Mouse (Mus musculus): ENCODE data around the gene Iqck. TPM values are rescaled to one million over a fixed set of nuclear protein-coding genes. Genes with fewer than 3 reads are reported as not detected.

Iqck gene
- total RNA-seq, 1 experiment = 1.8 TPM

DNA sequence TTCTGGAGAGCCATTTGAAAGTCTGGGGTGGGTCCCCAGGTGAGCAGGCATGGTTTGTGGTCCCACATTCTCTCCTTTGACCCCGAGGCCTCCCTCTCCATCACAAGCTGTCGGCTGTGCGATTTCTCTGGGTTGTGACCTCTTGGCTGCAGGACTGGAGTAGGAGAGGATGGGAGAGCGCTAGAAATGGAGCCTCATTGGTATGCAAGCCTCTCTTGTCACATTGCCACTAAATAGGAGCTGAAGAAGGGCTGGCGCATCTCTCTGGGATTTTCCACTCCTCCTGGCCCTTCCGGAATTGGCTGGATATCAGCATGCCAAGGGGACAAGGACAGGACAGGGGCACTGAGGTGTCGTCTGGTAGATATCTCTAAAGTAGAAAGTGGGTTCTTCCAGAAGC is 109.6 kb downstream of the Iqck start:
- no peak overlapping the region for H3K27ac ChIP-seq (ENCODE audit: insufficient read depth, low read depth, low read length, poor library complexity, severe bottlenecking)
- H3K9me3 ChIP-seq (ENCODE audit: control insufficient read depth, insufficient read depth, low read depth, low read length) = no peaks in the 10 kb centered on the region
- no peak for TF ChIP-seq HCFC1 (IDR thresholded peaks at IDR 0.05; ENCODE audit: borderline replicate concordance, insufficient read depth, low read length)
- in situ Hi-C loops (cut with MboI; ENCODE audit: low sequenced_read_pairs in 2 of 2, unreplicated experiment in 2 of 2) = no loop called here
- no peak overlapping the region for H3K9ac ChIP-seq (ENCODE audit: insufficient read depth, low read depth, low read length, poor library complexity, severe bottlenecking)
- no peaks in the 10 kb centered on the region for H3K36me3 ChIP-seq (ENCODE audit: control insufficient read depth, insufficient read depth, low read length, poor library complexity, severe bottlenecking)
- peaks cover 1 to 2% of the 10 kb centered on the region in 2 experiments; a peak in 2 of 4 replicates for H3K4me1 ChIP-seq (ENCODE audit: control insufficient read depth in 2 of 2, insufficient read depth in 2 of 2, low read length in 2 of 2, poor library complexity in 1 of 2)
- no peak for DNase-seq (ENCODE audit: low read depth, low spot score)
- no peak overlapping the region for H3K4me3 ChIP-seq (ENCODE audit: insufficient read depth in 1 of 2, low read depth in 1 of 2, low read length in 2 of 2, poor library complexity in 1 of 2, severe bottlenecking in 1 of 2)

DNA sequence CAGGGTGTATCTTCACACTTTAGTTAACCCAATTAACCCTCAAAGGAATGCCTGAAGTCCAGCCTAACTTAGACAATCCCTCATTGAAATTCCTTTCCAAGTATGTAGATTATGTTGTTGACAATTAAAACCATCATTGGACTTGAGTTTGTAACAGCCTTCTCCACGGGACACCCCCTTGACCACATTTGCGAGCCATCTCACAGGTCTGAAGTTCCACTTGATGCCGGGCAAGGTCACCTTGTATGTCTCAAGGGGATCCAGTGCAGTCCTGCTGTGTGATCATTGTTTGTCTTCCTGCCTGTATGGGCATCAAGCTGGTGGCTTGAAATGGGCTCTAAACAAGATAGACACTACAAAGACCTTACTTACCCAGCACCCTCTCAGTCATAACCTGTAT is 113.3 kb downstream of the Iqck start:
- DNase-seq (ENCODE audit: low read depth, low spot score) = peak; percentile 26

GRCm38 (mm10) chr7:118971499-118971898 is 115.9 kb downstream of the Iqck start:
- TF ChIP-seq MAFK (IDR thresholded peaks at IDR 0.05; ENCODE audit: insufficient read depth, low read depth, low read length) = no peak
- TF ChIP-seq HCFC1 (IDR thresholded peaks at IDR 0.05; ENCODE audit: borderline replicate concordance, insufficient read depth, low read length) = no peak
- TF ChIP-seq ZNF384 (IDR thresholded peaks at IDR 0.05; ENCODE audit: low read depth, low read length) = no peak
- no peak for TF ChIP-seq ZC3H11A (IDR thresholded peaks at IDR 0.05; ENCODE audit: borderline replicate concordance, low read depth, low read length)
- no peak for TF ChIP-seq CHD2 (IDR thresholded peaks at IDR 0.05; ENCODE audit: low read depth, low read length)
- Histone ChIP-seq H3K36me3 (ENCODE audit: control insufficient read depth, insufficient read depth, low read length, poor library complexity, severe bottlenecking) (peaks cover 12% of the 10 kb centered on the region; the same call in 1 of the 2 replicates), H3K9ac (ENCODE audit: insufficient read depth, low read depth, low read length, poor library complexity, severe bottlenecking) (no peak overlapping the region), H3K9me3 (ENCODE audit: control insufficient read depth, insufficient read depth, low read depth, low read length) (no peaks in the 10 kb centered on the region), H3K27ac (ENCODE audit: insufficient read depth, low read depth, low read length, poor library complexity, severe bottlenecking) (no peak overlapping the region), H3K4me1 (ENCODE audit: control insufficient read depth in 2 of 2, insufficient read depth in 2 of 2, low read length in 2 of 2, poor library complexity in 1 of 2) (peaks cover 5 to 10% of the 10 kb centered on the region in 2 experiments), H3K4me3 (ENCODE audit: insufficient read depth in 1 of 2, low read depth in 1 of 2, low read length in 2 of 2, poor library complexity in 1 of 2, severe bottlenecking in 1 of 2) (no peak overlapping the region)
- in situ Hi-C loops (cut with MboI; ENCODE audit: low sequenced_read_pairs in 2 of 2, unreplicated experiment in 2 of 2) = no loop called here
- no peak for DNase-seq (ENCODE audit: low read depth, low spot score)

More for the DNA sequence above, 113.3 kb downstream of the Iqck start:
- H3K9ac ChIP-seq (ENCODE audit: insufficient read depth, low read depth, low read length, poor library complexity, severe bottlenecking) = no peak overlapping the region
- H3K9me3 ChIP-seq (ENCODE audit: control insufficient read depth, insufficient read depth, low read depth, low read length) = no peaks in the 10 kb centered on the region
- no peak for TF ChIP-seq HCFC1 (IDR thresholded peaks at IDR 0.05; ENCODE audit: borderline replicate concordance, insufficient read depth, low read length)
- TF ChIP-seq CHD2 (IDR thresholded peaks at IDR 0.05; ENCODE audit: low read depth, low read length) = no peak
- no peak for TF ChIP-seq ZNF384 (IDR thresholded peaks at IDR 0.05; ENCODE audit: low read depth, low read length)
- no peak for TF ChIP-seq MAFK (IDR thresholded peaks at IDR 0.05; ENCODE audit: insufficient read depth, low read depth, low read length)
- TF ChIP-seq ZC3H11A (IDR thresholded peaks at IDR 0.05; ENCODE audit: borderline replicate concordance, low read depth, low read length) = no peak
- in situ Hi-C loops (cut with MboI; ENCODE audit: low sequenced_read_pairs in 2 of 2, unreplicated experiment in 2 of 2) = no loop called here
- no peak overlapping the region for H3K4me3 ChIP-seq (ENCODE audit: insufficient read depth in 1 of 2, low read depth in 1 of 2, low read length in 2 of 2, poor library complexity in 1 of 2, severe bottlenecking in 1 of 2)
- peaks cover 5 to 6% of the 10 kb centered on the region in 2 experiments for H3K4me1 ChIP-seq (ENCODE audit: control insufficient read depth in 2 of 2, insufficient read depth in 2 of 2, low read length in 2 of 2, poor library complexity in 1 of 2)
- H3K36me3 ChIP-seq (ENCODE audit: control insufficient read depth, insufficient read depth, low read length, poor library complexity, severe bottlenecking) = no peaks in the 10 kb centered on the region; the same call in 1 of the 2 replicates
- no peak overlapping the region for H3K27ac ChIP-seq (ENCODE audit: insufficient read depth, low read depth, low read length, poor library complexity, severe bottlenecking)

- in situ Hi-C loops (cut with MboI; ENCODE audit: low sequenced_read_pairs in 2 of 2, unreplicated experiment in 2 of 2) = no loop called here
- Histone ChIP-seq H3K9me3 (ENCODE audit: control insufficient read depth, insufficient read depth, low read depth, low read length) (no peaks in the 10 kb centered on the region), H3K36me3 (ENCODE audit: control insufficient read depth, insufficient read depth, low read length, poor library complexity, severe bottlenecking) (peaks cover 12% of the 10 kb centered on the region; the same call in 1 of the 2 replicates), H3K4me1 (ENCODE audit: control insufficient read depth in 2 of 2, insufficient read depth in 2 of 2, low read length in 2 of 2, poor library complexity in 1 of 2) (peaks cover 5 to 11% of the 10 kb centered on the region in 2 experiments), H3K9ac (ENCODE audit: insufficient read depth, low read depth, low read length, poor library complexity, severe bottlenecking) (no peak overlapping the region), H3K4me3 (ENCODE audit: insufficient read depth in 1 of 2, low read depth in 1 of 2, low read length in 2 of 2, poor library complexity in 1 of 2, severe bottlenecking in 1 of 2) (no peak overlapping the region), H3K27ac (ENCODE audit: insufficient read depth, low read depth, low read length, poor library complexity, severe bottlenecking) (no peak overlapping the region; the same call in 1 of the 2 replicates)
- no peak for TF ChIP-seq ZC3H11A (IDR thresholded peaks at IDR 0.05; ENCODE audit: borderline replicate concordance, low read depth, low read length)
- DNase-seq (ENCODE audit: low read depth, low spot score) = no peak
Measured at GRCm38 (mm10) chr7:118972306-118972705, 116.8 kb downstream of the Iqck start.

GRCm38 (mm10) chr7:118973377-118973776 is 117.8 kb downstream of the Iqck start:
- Histone ChIP-seq H3K36me3 (ENCODE audit: control insufficient read depth, insufficient read depth, low read length, poor library complexity, severe bottlenecking) (peaks cover 12% of the 10 kb centered on the region; the same call in 1 of the 2 replicates), H3K9me3 (ENCODE audit: control insufficient read depth, insufficient read depth, low read depth, low read length) (no peaks in the 10 kb centered on the region)
- no peak for DNase-seq (ENCODE audit: low read depth, low spot score)

More at GRCm38 (mm10) chr7:118973377-118973776, 117.8 kb downstream of the Iqck start:
- Histone ChIP-seq H3K4me1 (ENCODE audit: control insufficient read depth in 2 of 2, insufficient read depth in 2 of 2, low read length in 2 of 2, poor library complexity in 1 of 2) (peaks cover 4 to 11% of the 10 kb centered on the region in 2 experiments), H3K4me3 (ENCODE audit: insufficient read depth in 1 of 2, low read depth in 1 of 2, low read length in 2 of 2, poor library complexity in 1 of 2, severe bottlenecking in 1 of 2) (no peak overlapping the region), H3K9ac (ENCODE audit: insufficient read depth, low read depth, low read length, poor library complexity, severe bottlenecking) (no peak overlapping the region), H3K27ac (ENCODE audit: insufficient read depth, low read depth, low read length, poor library complexity, severe bottlenecking) (no peak overlapping the region)
- TF ChIP-seq CHD2 (IDR thresholded peaks at IDR 0.05; ENCODE audit: low read depth, low read length) = no peak
- no peak for TF ChIP-seq HCFC1 (IDR thresholded peaks at IDR 0.05; ENCODE audit: borderline replicate concordance, insufficient read depth, low read length)
- no peak for TF ChIP-seq ZC3H11A (IDR thresholded peaks at IDR 0.05; ENCODE audit: borderline replicate concordance, low read depth, low read length)
- no peak for TF ChIP-seq MAFK (IDR thresholded peaks at IDR 0.05; ENCODE audit: insufficient read depth, low read depth, low read length)
- no peak for TF ChIP-seq ZNF384 (IDR thresholded peaks at IDR 0.05; ENCODE audit: low read depth, low read length)
- in situ Hi-C loops (cut with MboI; ENCODE audit: low sequenced_read_pairs in 2 of 2, unreplicated experiment in 2 of 2) = no loop called here

Data from ES-E14 (cell line).